Mouse (Mus musculus): Measurements from ENCODE around the gene Vps18.

Gene Vps18

GRCm38 (mm10) chr2:119337425-119338265 is 49.1 kb downstream of the Vps18 start:
- peak; percentile 83 to 95 for DNase-seq (ENCODE audit: low spot score in 2 of 2)

GRCm38 (mm10) chr2:119344537-119345138 is 56.1 kb downstream of the Vps18 start:
- no peak for DNase-seq (ENCODE audit: low spot score in 2 of 2)

Data from spleen, postnatal 4 days (tissue).